Mouse (Mus musculus): ENCODE measurements at regions not wholly inside any gene's neighbourhood (a gene's known extent, or its start where the extent isn't known, plus 50 kb on each side); places are given as distances from the start of the nearest gene placed in this dataset.
A peak's percentile ranks its signal among the peaks of the same experiment; 100 is the strongest.

- Histone ChIP-seq H3K27ac (replicated peaks; ENCODE audit: low read depth, low read length) (no peak overlapping the region), H3K4me1 (ENCODE audit: control insufficient read depth, insufficient read depth, insufficient read length, low read length) (no peaks in the 10 kb centered on the region), H3K4me3 (ENCODE audit: insufficient read depth, low read depth, low read length) (no peak overlapping the region)
These were observed 62.3 kb downstream of the Zfp706 start for GRCm38 (mm10) chr15:36945309-36945708.

- Histone ChIP-seq H3K4me3 (ENCODE audit: insufficient read depth, low read depth, low read length) (no peak overlapping the region), H3K27ac (replicated peaks; ENCODE audit: low read depth, low read length) (no peak overlapping the region), H3K4me1 (ENCODE audit: control insufficient read depth, insufficient read depth, insufficient read length, low read length) (no peaks in the 10 kb centered on the region)
These were observed 62.9 kb downstream of the Zfp706 start for GRCm38 (mm10) chr15:36944556-36945171.

- H3K4me1 ChIP-seq (ENCODE audit: control insufficient read depth, insufficient read depth, insufficient read length, low read length): no peaks in the 10 kb centered on the region
- no peak overlapping the region for H3K4me3 ChIP-seq (ENCODE audit: insufficient read depth, low read depth, low read length)
- no peak overlapping the region for H3K27ac ChIP-seq (replicated peaks; ENCODE audit: low read depth, low read length)
These were observed 64.0 kb downstream of the Zfp706 start for GRCm38 (mm10) chr15:36943492-36944112.

GRCm38 (mm10) chr15:36942261-36942660 is 65.3 kb downstream of the Zfp706 start:
- Histone ChIP-seq H3K27ac (replicated peaks; ENCODE audit: low read depth, low read length) (no peak overlapping the region), H3K4me1 (ENCODE audit: control insufficient read depth, insufficient read depth, insufficient read length, low read length) (no peaks in the 10 kb centered on the region), H3K4me3 (ENCODE audit: insufficient read depth, low read depth, low read length) (no peak overlapping the region)

GRCm38 (mm10) chr15:36941741-36942140 is 65.8 kb downstream of the Zfp706 start:
- Histone ChIP-seq H3K4me3 (ENCODE audit: insufficient read depth, low read depth, low read length) (no peak overlapping the region), H3K27ac (replicated peaks; ENCODE audit: low read depth, low read length) (no peak overlapping the region), H3K4me1 (ENCODE audit: control insufficient read depth, insufficient read depth, insufficient read length, low read length) (no peaks in the 10 kb centered on the region)

- H3K4me1 ChIP-seq (ENCODE audit: control insufficient read depth, insufficient read depth, insufficient read length, low read length): no peaks in the 10 kb centered on the region
- H3K4me3 ChIP-seq (ENCODE audit: insufficient read depth, low read depth, low read length): no peak overlapping the region
- H3K27ac ChIP-seq (replicated peaks; ENCODE audit: low read depth, low read length): no peak overlapping the region
These were observed 68.0 kb downstream of the Zfp706 start for GRCm38 (mm10) chr15:36939608-36940007.

GRCm38 (mm10) chr15:36939153-36939552 is 68.4 kb downstream of the Zfp706 start:
- no peak overlapping the region for H3K27ac ChIP-seq (replicated peaks; ENCODE audit: low read depth, low read length)
- H3K4me3 ChIP-seq (ENCODE audit: insufficient read depth, low read depth, low read length): peak overlapping the region; percentile 65
- no peaks in the 10 kb centered on the region for H3K4me1 ChIP-seq (ENCODE audit: control insufficient read depth, insufficient read depth, insufficient read length, low read length)

GRCm38 (mm10) chr15:36938511-36939150 is 68.9 kb downstream of the Zfp706 start:
- Histone ChIP-seq H3K27ac (replicated peaks; ENCODE audit: low read depth, low read length) (peak overlapping the region; percentile 6; the same call in 1 of the 2 replicates), H3K4me1 (ENCODE audit: control insufficient read depth, insufficient read depth, insufficient read length, low read length) (no peaks in the 10 kb centered on the region), H3K4me3 (ENCODE audit: insufficient read depth, low read depth, low read length) (peak overlapping the region; percentile 65)

- peak overlapping the region; percentile 6; the same call in 1 of the 2 replicates for H3K27ac ChIP-seq (replicated peaks; ENCODE audit: low read depth, low read length)
- H3K4me1 ChIP-seq (ENCODE audit: control insufficient read depth, insufficient read depth, insufficient read length, low read length): no peaks in the 10 kb centered on the region
- peak overlapping the region; percentile 65 for H3K4me3 ChIP-seq (ENCODE audit: insufficient read depth, low read depth, low read length)
These were observed 69.6 kb downstream of the Zfp706 start for GRCm38 (mm10) chr15:36937757-36938498.

- Histone ChIP-seq H3K4me3 (ENCODE audit: insufficient read depth, low read depth, low read length) (no peak overlapping the region), H3K27ac (replicated peaks; ENCODE audit: low read depth, low read length) (no peak overlapping the region), H3K4me1 (ENCODE audit: control insufficient read depth, insufficient read depth, insufficient read length, low read length) (no peaks in the 10 kb centered on the region)
These were observed 70.4 kb downstream of the Zfp706 start for GRCm38 (mm10) chr15:36937067-36937657.

- Histone ChIP-seq H3K4me3 (ENCODE audit: insufficient read depth, low read depth, low read length) (no peak overlapping the region), H3K27ac (replicated peaks; ENCODE audit: low read depth, low read length) (no peak overlapping the region), H3K4me1 (ENCODE audit: control insufficient read depth, insufficient read depth, insufficient read length, low read length) (no peaks in the 10 kb centered on the region)
These were observed 72.8 kb downstream of the Zfp706 start for GRCm38 (mm10) chr15:36934801-36935200.

GRCm38 (mm10) chr15:36933581-36933991 is 74.0 kb downstream of the Zfp706 start:
- Histone ChIP-seq H3K27ac (replicated peaks; ENCODE audit: low read depth, low read length) (no peak overlapping the region), H3K4me1 (ENCODE audit: control insufficient read depth, insufficient read depth, insufficient read length, low read length) (no peaks in the 10 kb centered on the region), H3K4me3 (ENCODE audit: insufficient read depth, low read depth, low read length) (no peak overlapping the region)

- no peak overlapping the region for H3K27ac ChIP-seq (replicated peaks; ENCODE audit: low read depth, low read length)
- H3K4me1 ChIP-seq (ENCODE audit: control insufficient read depth, insufficient read depth, insufficient read length, low read length): no peaks in the 10 kb centered on the region
- H3K4me3 ChIP-seq (ENCODE audit: insufficient read depth, low read depth, low read length): no peak overlapping the region
These were observed 76.1 kb downstream of the Zfp706 start for GRCm38 (mm10) chr15:36931460-36931859.

- H3K4me3 ChIP-seq (ENCODE audit: insufficient read depth, low read depth, low read length): no peak overlapping the region
- H3K27ac ChIP-seq (replicated peaks; ENCODE audit: low read depth, low read length): no peak overlapping the region
- no peaks in the 10 kb centered on the region for H3K4me1 ChIP-seq (ENCODE audit: control insufficient read depth, insufficient read depth, insufficient read length, low read length)
These were observed 77.1 kb downstream of the Zfp706 start for GRCm38 (mm10) chr15:36930433-36930832.

GRCm38 (mm10) chr15:36929786-36930185 is 77.8 kb downstream of the Zfp706 start:
- no peak overlapping the region for H3K27ac ChIP-seq (replicated peaks; ENCODE audit: low read depth, low read length)
- no peaks in the 10 kb centered on the region for H3K4me1 ChIP-seq (ENCODE audit: control insufficient read depth, insufficient read depth, insufficient read length, low read length)
- H3K4me3 ChIP-seq (ENCODE audit: insufficient read depth, low read depth, low read length): no peak overlapping the region
